In the genomic region with DNA sequence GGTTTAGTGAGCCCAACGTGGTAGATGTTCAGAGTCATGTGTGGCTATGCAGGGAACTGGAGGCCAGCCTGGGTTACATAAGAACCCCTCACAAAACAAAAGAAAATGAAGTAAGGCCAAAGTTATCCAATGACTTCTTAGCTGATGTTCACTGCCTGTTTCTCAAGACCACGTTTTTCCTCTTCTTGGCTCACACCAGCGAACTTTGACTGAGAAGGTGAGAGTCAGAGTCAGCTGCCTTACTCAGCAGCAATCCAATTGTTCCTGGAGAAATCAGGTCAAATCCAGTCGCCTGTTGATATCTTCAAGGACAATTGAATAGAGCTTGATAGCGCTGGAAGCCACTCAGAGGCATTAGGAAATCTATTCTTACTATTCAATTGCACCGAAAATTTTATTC, we compare ENCODE assay signal across 11 mouse cellular contexts.
"Had no signal": no experiment of that assay in that cellular context is flagged by ENCODE, and none has a peak within 500 bp of the region (broad histone marks: within the 10 kb centered on the region; RNA-seq: fewer than 3 reads in every experiment).

No protein-coding gene starts in this region.

- DNase-seq: liver, postnatal 0 days; lung, adult 2 months; lung, postnatal 14 days; lung, postnatal 36 days; right cerebral cortex, adult 18-20 months; right cerebral cortex, postnatal 25 days; right cerebral cortex, postnatal 4 days; spleen, adult 18-20 months; thymus, adult 18-20 months; thymus, postnatal 14 days; thymus, postnatal 36 days had no signal
